Mouse (Mus musculus) ES-Bruce4 (cell line): ENCODE data around the gene Pagr1b.

Source experiments
- CTCF ChIP-seq: IDR thresholded peaks from one replicate; pipeline ENCODE4 v1.8.1; 2011; ENCODE audit warnings: low read depth, low read length
- POLR2A ChIP-seq: IDR thresholded peaks from one replicate; pipeline ENCODE4 v1.8.1; 2011; ENCODE audit warnings: low read length; ENCODE audit not compliant: insufficient read depth

DNA sequence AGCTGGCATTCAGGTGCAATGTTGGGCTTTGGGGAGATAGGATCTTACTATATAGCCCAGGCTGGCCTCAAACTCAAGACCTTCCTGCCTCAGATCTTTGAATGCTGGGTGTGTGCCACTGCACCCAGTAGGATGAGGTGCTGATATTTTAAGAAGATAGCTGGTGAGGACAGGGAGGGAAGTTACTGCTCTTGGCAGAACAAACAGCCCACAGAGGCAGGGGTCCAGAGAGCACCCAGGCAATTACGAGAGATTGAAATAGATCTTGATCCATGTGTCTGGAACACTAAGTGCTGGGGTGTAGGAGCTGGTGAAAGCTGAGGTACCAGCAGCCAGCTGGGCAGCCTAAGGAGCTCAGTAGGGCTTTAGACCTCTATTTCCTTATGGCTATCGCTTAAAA is 34.7 kb downstream of the Pagr1b start:
- TF ChIP-seq CTCF: no peak
- no peak for TF ChIP-seq POLR2A
